Mouse (Mus musculus): ENCODE measurements around the gene Rpl6. TPM values are rescaled to one million over a fixed set of nuclear protein-coding genes. Genes with fewer than 3 reads are reported as not detected.

The Rpl6 gene
- 380 and 391 TPM in 2 replicates for polyA plus RNA-seq (2012; rRNA removed)

- DNase-seq (ENCODE audit: low read depth) = no peak
Observed at GRCm38 (mm10) chr5:121204132-121205089, at the start of gene Rpl6. Rpl6 (plus strand) TSS chr5:121204481.

GRCm38 (mm10) chr5:121156121-121156520, 48.2 kb upstream of the Rpl6 start:
- DNase-seq (ENCODE audit: low read depth) = no peak

- DNase-seq (ENCODE audit: low read depth) = no peak
Observed at GRCm38 (mm10) chr5:121157017-121157416, 47.3 kb upstream of the Rpl6 start.

- DNase-seq (ENCODE audit: low read depth) = no peak
Observed at GRCm38 (mm10) chr5:121157489-121157888, 46.8 kb upstream of the Rpl6 start.

- DNase-seq (ENCODE audit: low read depth) = no peak
Observed at GRCm38 (mm10) chr5:121158966-121159365, 45.3 kb upstream of the Rpl6 start.

GRCm38 (mm10) chr5:121162285-121162684, 42.0 kb upstream of the Rpl6 start:
- no peak for DNase-seq (ENCODE audit: low read depth)

GRCm38 (mm10) chr5:121162923-121163322, 41.4 kb upstream of the Rpl6 start:
- no peak for DNase-seq (ENCODE audit: low read depth)

GRCm38 (mm10) chr5:121166884-121167283, 37.4 kb upstream of the Rpl6 start:
- no peak for DNase-seq (ENCODE audit: low read depth)

GRCm38 (mm10) chr5:121169588-121169987, 34.7 kb upstream of the Rpl6 start:
- no peak for DNase-seq (ENCODE audit: low read depth)

- DNase-seq (ENCODE audit: low read depth) = no peak
Observed at GRCm38 (mm10) chr5:121172835-121173234, 31.4 kb upstream of the Rpl6 start.

- no peak for DNase-seq (ENCODE audit: low read depth)
Observed at GRCm38 (mm10) chr5:121179077-121179857, 25.0 kb upstream of the Rpl6 start.

GRCm38 (mm10) chr5:121183269-121183668, 21.0 kb upstream of the Rpl6 start:
- no peak for DNase-seq (ENCODE audit: low read depth)

- no peak for DNase-seq (ENCODE audit: low read depth)
Observed at GRCm38 (mm10) chr5:121184375-121184774, 19.9 kb upstream of the Rpl6 start.

- no peak for DNase-seq (ENCODE audit: low read depth)
Observed at GRCm38 (mm10) chr5:121184945-121185551, 19.2 kb upstream of the Rpl6 start.

GRCm38 (mm10) chr5:121187580-121188001, 16.7 kb upstream of the Rpl6 start:
- no peak for DNase-seq (ENCODE audit: low read depth)

- DNase-seq (ENCODE audit: low read depth) = no peak
Observed at GRCm38 (mm10) chr5:121188265-121188664, 16.0 kb upstream of the Rpl6 start.

GRCm38 (mm10) chr5:121189182-121189581, 15.1 kb upstream of the Rpl6 start:
- DNase-seq (ENCODE audit: low read depth) = peak; percentile 40

- no peak for DNase-seq (ENCODE audit: low read depth)
Observed at GRCm38 (mm10) chr5:121190210-121190835, 14.0 kb upstream of the Rpl6 start.

GRCm38 (mm10) chr5:121190836-121191583, 13.3 kb upstream of the Rpl6 start, which contains the start of gene Ptpn11:
Ptpn11 (minus strand) TSS chr5:121191397.
- no peak for DNase-seq (ENCODE audit: low read depth)

GRCm38 (mm10) chr5:121191584-121191906, 12.7 kb upstream of the Rpl6 start:
- DNase-seq (ENCODE audit: low read depth) = no peak

- DNase-seq (ENCODE audit: low read depth) = no peak
Observed at GRCm38 (mm10) chr5:121194173-121194572, 10.1 kb upstream of the Rpl6 start.
